Mouse (Mus musculus): ENCODE data around the gene Fbxw16. TPM values are rescaled to one million over a fixed set of nuclear protein-coding genes. Genes with fewer than 3 reads are reported as not detected.

The Fbxw16 gene
- polyA plus RNA-seq (2012; rRNA removed; ENCODE audit: low replicate concordance): not detected in 2 replicates

DNA sequence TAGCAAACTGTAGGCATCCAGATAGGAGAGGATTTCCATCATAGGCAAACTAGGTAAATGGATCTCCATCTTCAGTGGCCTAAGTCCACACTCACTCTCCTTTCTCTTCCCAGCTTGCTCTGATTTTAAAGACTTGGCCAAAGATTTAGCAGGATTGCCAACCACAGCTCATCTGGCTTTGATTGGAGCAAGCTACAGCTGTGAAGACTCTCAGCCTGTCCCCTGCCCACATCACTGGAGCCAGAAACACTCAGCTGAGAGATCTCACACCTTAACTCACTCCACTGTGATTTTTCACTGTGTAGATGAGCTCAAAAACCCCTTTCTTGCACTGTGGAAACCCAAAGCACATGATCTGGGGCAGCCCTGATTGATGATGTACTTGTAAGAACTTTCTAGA is at the start of gene Fbxw16:
TSS of gene Fbxw16 (minus strand) at position 101 of the 400 bp plus-strand sequence.

GRCm38 (mm10) chr9:109495775-109496174 is 46.8 kb upstream of the Fbxw16 start, which contains the start of gene Fbxw19:
Gene Fbxw19, minus strand, starts transcription at chr9:109495875.

GRCm38 (mm10) chr9:109404196-109404595 is 44.7 kb downstream of the Fbxw16 start, which contains the start of gene Fbxw22:
Gene Fbxw22, minus strand, starts transcription at chr9:109404296.

Other genes with a start within 250 kb of the Fbxw16 start
- not detected in 2 replicates for gene Fbxw20, start 214.4 kb downstream of the Fbxw16 start, polyA plus RNA-seq (2012; rRNA removed; ENCODE audit: low replicate concordance)
- gene Fbxw14, start 161.5 kb downstream of the Fbxw16 start, polyA plus RNA-seq (2012; rRNA removed; ENCODE audit: low replicate concordance): not detected in 2 replicates
- not detected in 2 replicates for gene Fbxw28, start 109.5 kb downstream of the Fbxw16 start, polyA plus RNA-seq (2012; rRNA removed; ENCODE audit: low replicate concordance)
- gene Fbxw22, start 44.8 kb downstream of the Fbxw16 start, polyA plus RNA-seq (2012; rRNA removed; ENCODE audit: low replicate concordance): not detected in 2 replicates
- not detected in 2 replicates for gene Fbxw19, start 46.7 kb upstream of the Fbxw16 start, polyA plus RNA-seq (2012; rRNA removed; ENCODE audit: low replicate concordance)
- gene Fbxw15, start 119.1 kb upstream of the Fbxw16 start, polyA plus RNA-seq (2012; rRNA removed; ENCODE audit: low replicate concordance): not detected in 2 replicates
- not detected in 2 replicates for gene Fbxw24, start 176.9 kb upstream of the Fbxw16 start, polyA plus RNA-seq (2012; rRNA removed; ENCODE audit: low replicate concordance)
- gene Fbxw25, start 215.5 kb upstream of the Fbxw16 start, polyA plus RNA-seq (2012; rRNA removed; ENCODE audit: low replicate concordance): not detected in 2 replicates

Data from subcutaneous adipose tissue, adult 2 months (tissue).